Mouse (Mus musculus): Measurements from ENCODE around the gene Nr2e3. TPM values are rescaled to one million over a fixed set of nuclear protein-coding genes. Genes with fewer than 3 reads are reported as not detected.
A peak's percentile ranks its signal among the peaks of the same experiment; 100 is the strongest.
"Not testable (repeated sequence)": the region's sequence is repeated elsewhere in the genome, so short reads cannot be mapped to it uniquely, and the experiment has no call there.

Nr2e3 gene
- polyA plus RNA-seq, 1 experiment from 2014 or later, result not detected

DNA sequence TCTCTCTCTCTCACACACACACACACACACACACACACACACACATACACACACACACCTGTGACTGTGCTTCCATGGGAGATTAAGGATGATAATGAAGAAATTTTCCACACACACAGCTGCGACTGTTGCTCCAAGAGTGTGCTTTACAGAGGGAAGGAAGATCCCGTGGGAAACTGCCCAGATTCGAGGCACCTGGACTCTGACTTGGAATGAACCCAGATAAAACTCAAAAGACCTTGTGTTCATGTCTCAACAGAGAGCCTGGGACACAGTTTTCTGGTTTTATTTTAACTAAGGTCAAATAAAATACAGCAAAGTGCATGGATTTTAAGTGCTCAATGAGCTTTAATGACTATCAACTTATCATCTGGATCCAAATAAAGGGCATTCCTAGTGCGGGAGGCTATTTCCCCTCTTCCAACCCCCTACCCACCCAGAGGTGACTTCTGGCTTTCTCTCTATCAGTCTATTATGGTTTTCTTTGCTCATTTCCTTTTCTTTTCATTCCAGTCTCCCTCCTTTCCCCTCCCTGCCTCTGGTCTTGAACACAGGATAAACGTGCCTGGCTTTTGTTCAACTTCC, 17.9 kb downstream of the Nr2e3 start:
- H3K9me3 ChIP-seq (ENCODE audit: control insufficient read depth, low read length), result no peaks in the 10 kb centered on the region
- H3K4me1 ChIP-seq (ENCODE audit: control insufficient read depth in 2 of 2, insufficient read depth in 2 of 2, low read length in 2 of 2), result peaks cover 7 to 16% of the 10 kb centered on the region in 2 experiments
- no peak overlapping the region for H3K4me2 ChIP-seq (ENCODE audit: low read length)
- no peaks in the 10 kb centered on the region for H3K36me3 ChIP-seq (ENCODE audit: control insufficient read depth, insufficient read depth, low read length)
- H3K27me3 ChIP-seq (ENCODE audit: control insufficient read depth, insufficient read depth, low read length), result no peaks in the 10 kb centered on the region
- H3K4me3 ChIP-seq (ENCODE audit: control insufficient read depth in 1 of 2, insufficient read depth in 1 of 2, low read depth in 1 of 2, low read length in 2 of 2), result no peak overlapping the region
- WGBS, result 28% methylated on average over 5 of the region's 5 CpGs
- no peak overlapping the region for H3K9ac ChIP-seq (ENCODE audit: low read length)
- no peak overlapping the region for H3K27ac ChIP-seq (replicated peaks in 1 of 2; ENCODE audit: control insufficient read depth in 1 of 2, insufficient read depth in 1 of 2, low read depth in 2 of 2, low read length in 2 of 2)
- no peak for ATAC-seq (ENCODE audit: insufficient number of reproducible peaks, insufficient read depth, low FRiP score, low read depth)

- H3K36me3 ChIP-seq (ENCODE audit: control insufficient read depth, insufficient read depth, low read length), result no peaks in the 10 kb centered on the region
- H3K4me1 ChIP-seq (ENCODE audit: control insufficient read depth in 2 of 2, insufficient read depth in 2 of 2, low read length in 2 of 2), result peaks cover 7 to 16% of the 10 kb centered on the region in 2 experiments
- no peak overlapping the region for H3K27ac ChIP-seq (replicated peaks in 1 of 2; ENCODE audit: control insufficient read depth in 1 of 2, insufficient read depth in 1 of 2, low read depth in 2 of 2, low read length in 2 of 2)
- H3K4me3 ChIP-seq (ENCODE audit: control insufficient read depth in 1 of 2, insufficient read depth in 1 of 2, low read depth in 1 of 2, low read length in 2 of 2), result no peak overlapping the region
- H3K27me3 ChIP-seq (ENCODE audit: control insufficient read depth, insufficient read depth, low read length), result no peaks in the 10 kb centered on the region
- H3K4me2 ChIP-seq (ENCODE audit: low read length), result 0 out of 2 replicates have a peak overlapping the region, but pooled peaks have one; percentile 3
- 19% methylated on average over 9 of the region's 9 CpGs for WGBS
- H3K9ac ChIP-seq (ENCODE audit: low read length), result no peak overlapping the region
- ATAC-seq (ENCODE audit: insufficient number of reproducible peaks, insufficient read depth, low FRiP score, low read depth), result no peak
- H3K9me3 ChIP-seq (ENCODE audit: control insufficient read depth, low read length), result no peaks in the 10 kb centered on the region
These were observed 18.5 kb downstream of the Nr2e3 start for GRCm38 (mm10) chr9:59941885-59942350.

DNA sequence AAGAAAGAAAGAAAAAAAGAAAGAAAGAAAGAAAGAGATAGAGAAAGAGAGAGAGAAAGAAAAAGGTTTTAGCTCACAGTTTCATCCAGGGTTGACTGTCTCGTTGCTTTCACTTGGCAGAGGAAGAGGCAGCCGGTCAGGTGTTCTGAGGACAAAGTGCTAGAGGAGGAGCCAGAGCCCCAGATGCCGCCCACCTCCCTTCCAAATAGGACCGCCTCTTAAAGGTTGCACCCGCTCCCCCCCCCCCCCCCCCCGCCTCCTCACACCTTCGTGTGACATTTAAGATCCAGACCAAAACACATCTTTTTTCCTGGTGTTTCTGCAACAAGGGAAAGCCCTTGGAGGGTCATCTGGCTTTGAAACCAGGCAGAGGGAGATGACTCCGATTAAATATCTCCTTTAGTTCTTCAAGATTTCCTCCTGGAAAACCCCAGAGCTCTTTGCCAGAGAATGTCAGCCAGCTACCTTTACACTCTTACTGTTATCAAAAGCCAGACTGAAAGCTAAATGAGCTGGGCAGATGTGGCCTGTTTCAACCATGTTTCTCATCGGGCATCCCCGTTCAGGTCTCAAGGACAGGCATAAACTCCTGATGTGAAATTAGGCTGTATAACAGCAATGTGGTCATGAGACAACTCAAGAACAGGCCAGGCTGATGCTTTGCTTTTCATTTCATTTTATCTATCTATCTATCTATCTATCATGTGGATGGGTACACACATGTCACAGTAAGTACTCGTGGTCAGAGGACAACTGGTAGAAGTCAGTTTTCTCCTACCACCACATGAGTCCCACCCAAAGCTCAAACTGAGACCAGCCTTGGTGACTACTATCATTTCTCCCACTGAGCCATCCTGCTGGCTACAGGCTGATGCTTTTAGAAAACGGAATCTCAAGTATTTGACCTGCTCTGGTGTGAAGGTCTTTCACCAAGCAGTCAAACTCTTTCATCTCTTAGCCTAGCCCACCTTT, 19.3 kb downstream of the Nr2e3 start:
- 71% methylated on average over 9 of the region's 12 CpGs for WGBS
- Histone ChIP-seq H3K36me3 (ENCODE audit: control insufficient read depth, insufficient read depth, low read length) (no peaks in the 10 kb centered on the region), H3K4me1 (ENCODE audit: control insufficient read depth in 2 of 2, insufficient read depth in 2 of 2, low read length in 2 of 2) (peaks cover 7 to 16% of the 10 kb centered on the region in 2 experiments), H3K27me3 (ENCODE audit: control insufficient read depth, insufficient read depth, low read length) (no peaks in the 10 kb centered on the region), H3K9ac (ENCODE audit: low read length) (no peak overlapping the region), H3K4me3 (ENCODE audit: control insufficient read depth in 1 of 2, insufficient read depth in 1 of 2, low read depth in 1 of 2, low read length in 2 of 2) (no peak overlapping the region), H3K9me3 (ENCODE audit: control insufficient read depth, low read length) (no peaks in the 10 kb centered on the region), H3K27ac (replicated peaks in 1 of 2; ENCODE audit: control insufficient read depth in 1 of 2, insufficient read depth in 1 of 2, low read depth in 2 of 2, low read length in 2 of 2) (no peak overlapping the region), H3K4me2 (ENCODE audit: low read length) (0 out of 2 replicates have a peak overlapping the region, but pooled peaks have one; percentile 3)
- no peak for ATAC-seq (ENCODE audit: insufficient number of reproducible peaks, insufficient read depth, low FRiP score, low read depth)

- 65% methylated on average over 2 of the region's 2 CpGs for WGBS
- H3K4me1 ChIP-seq (ENCODE audit: control insufficient read depth in 2 of 2, insufficient read depth in 2 of 2, low read length in 2 of 2), result peaks cover 7 to 16% of the 10 kb centered on the region in 2 experiments
- no peaks in the 10 kb centered on the region for H3K27me3 ChIP-seq (ENCODE audit: control insufficient read depth, insufficient read depth, low read length)
- H3K4me2 ChIP-seq (ENCODE audit: low read length), result no peak overlapping the region
- no peak for ATAC-seq (ENCODE audit: insufficient number of reproducible peaks, insufficient read depth, low FRiP score, low read depth)
- H3K36me3 ChIP-seq (ENCODE audit: control insufficient read depth, insufficient read depth, low read length), result no peaks in the 10 kb centered on the region
- H3K9ac ChIP-seq (ENCODE audit: low read length), result no peak overlapping the region
- H3K4me3 ChIP-seq (ENCODE audit: control insufficient read depth in 1 of 2, insufficient read depth in 1 of 2, low read depth in 1 of 2, low read length in 2 of 2), result no peak overlapping the region
- H3K9me3 ChIP-seq (ENCODE audit: control insufficient read depth, low read length), result no peaks in the 10 kb centered on the region
- no peak overlapping the region for H3K27ac ChIP-seq (replicated peaks in 1 of 2; ENCODE audit: control insufficient read depth in 1 of 2, insufficient read depth in 1 of 2, low read depth in 2 of 2, low read length in 2 of 2)
These were observed 20.8 kb downstream of the Nr2e3 start for GRCm38 (mm10) chr9:59939691-59940090.

DNA sequence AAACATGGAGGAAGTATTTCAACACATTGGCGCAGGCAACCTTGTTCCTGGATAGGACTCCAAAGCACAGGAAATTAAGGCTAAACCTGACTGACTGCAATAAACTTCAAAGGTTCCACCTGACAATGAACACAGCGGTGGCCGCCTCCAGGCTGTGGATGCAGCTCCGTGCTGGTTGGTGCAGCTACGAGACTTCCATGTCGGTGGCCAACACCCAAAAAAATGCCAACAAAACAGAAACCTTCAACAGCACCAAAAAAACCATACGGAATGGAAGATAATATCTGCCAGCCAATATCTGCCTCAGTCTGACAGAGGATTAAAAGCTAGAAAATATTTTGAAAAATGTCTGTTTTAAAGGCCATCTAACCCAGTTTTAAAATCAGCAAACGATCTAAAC, 21.9 kb downstream of the Nr2e3 start:
- H3K4me2 ChIP-seq (ENCODE audit: low read length), result no peak overlapping the region

GRCm38 (mm10) chr9:59935866-59936265, 24.6 kb downstream of the Nr2e3 start:
- H3K36me3 ChIP-seq (ENCODE audit: control insufficient read depth, insufficient read depth, low read length); H3K4me2 ChIP-seq (ENCODE audit: low read length); H3K27me3 ChIP-seq (ENCODE audit: control insufficient read depth, insufficient read depth, low read length); H3K4me1 ChIP-seq (ENCODE audit: control insufficient read depth in 2 of 2, insufficient read depth in 2 of 2, low read length in 2 of 2); H3K9me3 ChIP-seq (ENCODE audit: control insufficient read depth, low read length); H3K4me3 ChIP-seq (ENCODE audit: control insufficient read depth in 1 of 2, insufficient read depth in 1 of 2, low read depth in 1 of 2, low read length in 2 of 2); H3K27ac ChIP-seq (replicated peaks in 1 of 2; ENCODE audit: control insufficient read depth in 1 of 2, insufficient read depth in 1 of 2, low read depth in 2 of 2, low read length in 2 of 2); H3K9ac ChIP-seq (ENCODE audit: low read length); ATAC-seq (ENCODE audit: insufficient number of reproducible peaks, insufficient read depth, low FRiP score, low read depth): not testable (repeated sequence)
- WGBS, result 75% methylated on average over 8 of the region's 8 CpGs

More for the DNA sequence above, 21.9 kb downstream of the Nr2e3 start:
- Histone ChIP-seq H3K27ac (replicated peaks in 1 of 2; ENCODE audit: control insufficient read depth in 1 of 2, insufficient read depth in 1 of 2, low read depth in 2 of 2, low read length in 2 of 2) (no peak overlapping the region), H3K9ac (ENCODE audit: low read length) (no peak overlapping the region), H3K36me3 (ENCODE audit: control insufficient read depth, insufficient read depth, low read length) (no peaks in the 10 kb centered on the region), H3K4me3 (ENCODE audit: control insufficient read depth in 1 of 2, insufficient read depth in 1 of 2, low read depth in 1 of 2, low read length in 2 of 2) (no peak overlapping the region), H3K27me3 (ENCODE audit: control insufficient read depth, insufficient read depth, low read length) (no peaks in the 10 kb centered on the region), H3K9me3 (ENCODE audit: control insufficient read depth, low read length) (no peaks in the 10 kb centered on the region), H3K4me1 (ENCODE audit: control insufficient read depth in 2 of 2, insufficient read depth in 2 of 2, low read length in 2 of 2) (peaks cover 7 to 16% of the 10 kb centered on the region in 2 experiments)
- 90% methylated on average over 8 of the region's 8 CpGs for WGBS
- ATAC-seq (ENCODE audit: insufficient number of reproducible peaks, insufficient read depth, low FRiP score, low read depth), result no peak

GRCm38 (mm10) chr9:59930248-59930647, 30.2 kb downstream of the Nr2e3 start:
- Histone ChIP-seq H3K27ac (replicated peaks in 1 of 2; ENCODE audit: control insufficient read depth in 1 of 2, insufficient read depth in 1 of 2, low read depth in 2 of 2, low read length in 2 of 2) (no peak overlapping the region), H3K4me3 (ENCODE audit: control insufficient read depth in 1 of 2, insufficient read depth in 1 of 2, low read depth in 1 of 2, low read length in 2 of 2) (no peak overlapping the region), H3K36me3 (ENCODE audit: control insufficient read depth, insufficient read depth, low read length) (peaks cover 18% of the 10 kb centered on the region), H3K4me2 (ENCODE audit: low read length) (no peak overlapping the region), H3K4me1 (ENCODE audit: control insufficient read depth in 2 of 2, insufficient read depth in 2 of 2, low read length in 2 of 2) (no peaks in the 10 kb centered on the region), H3K9ac (ENCODE audit: low read length) (no peak overlapping the region), H3K9me3 (ENCODE audit: control insufficient read depth, low read length) (0 out of 2 replicates have a peak, but pooled peaks cover 6% of the 10 kb centered on the region), H3K27me3 (ENCODE audit: control insufficient read depth, insufficient read depth, low read length) (no peaks in the 10 kb centered on the region)
- WGBS, result 76% methylated on average over 3 of the region's 3 CpGs
- no peak for ATAC-seq (ENCODE audit: insufficient number of reproducible peaks, insufficient read depth, low FRiP score, low read depth)

Measured in heart, embryonic 14.5 days (tissue).